Mouse (Mus musculus): ENCODE results near the gene Tnfrsf23.

- TF ChIP-seq CTCF (IDR thresholded peaks at IDR 0.05; ENCODE audit: borderline replicate concordance, insufficient read depth, low read length) = no peak
- TF ChIP-seq POLR2A (IDR thresholded peaks at IDR 0.05; ENCODE audit: low read depth, low read length) = no peak
Measured at GRCm38 (mm10) chr7:143713421-143713820, 27.7 kb upstream of the Tnfrsf23 start.

Data from embryonic fibroblast, embryonic 13.5 days (primary cell).